In genomic region chr9:74867641-74868205, GRCm38 (mm10) we compare ENCODE assay signal across 10 mouse cellular contexts. TPM values are rescaled to one million over a fixed set of nuclear protein-coding genes. Genes with fewer than 3 reads are reported as not detected.
DNase-seq lines count a peak whose midpoint lies in the region; ATAC-seq and TF ChIP-seq lines count a peak whose summit lies in the region.
"Had no signal": no experiment of that assay in that cellular context is flagged by ENCODE, and none has a peak within 500 bp of the region (broad histone marks: within the 10 kb centered on the region; RNA-seq: fewer than 3 reads in every experiment).

No protein-coding gene starts in this region.

- peak; percentile 56 for TF ChIP-seq CTCF in bone marrow macrophage, adult 2 months (IDR thresholded peaks at IDR 0.05; ENCODE audit: low read depth, low read length)

- TF ChIP-seq POLR2A in bone marrow macrophage, adult 2 months (IDR thresholded peaks at IDR 0.05; ENCODE audit: borderline replicate concordance, low read depth, low read length) = no peak

- no peak for ATAC-seq in stomach, embryonic 16.5 days (ENCODE audit: insufficient read depth, low FRiP score)

- peaks cover 81% of the 10 kb centered on the region for H3K27me3 ChIP-seq in midbrain, embryonic 10.5 days (ENCODE audit: low read depth, poor library complexity, severe bottlenecking)
- H3K27me3 ChIP-seq in stomach, embryonic 16.5 days (ENCODE audit: control insufficient read depth, insufficient read depth, low read length) = peaks cover 65% of the 10 kb centered on the region

- H3K9ac ChIP-seq in stomach, embryonic 16.5 days (ENCODE audit: low read length) = no peak overlapping the region
- H3K9ac ChIP-seq: embryonic facial prominence, embryonic 15.5 days had no signal

- H3K4me1 ChIP-seq in bone marrow macrophage, adult 2 months (ENCODE audit: control insufficient read depth, insufficient read depth, low read length) = peaks cover 11% of the 10 kb centered on the region
- peaks cover 63% of the 10 kb centered on the region for H3K4me1 ChIP-seq in midbrain, embryonic 10.5 days
- 0 out of 2 replicates have a peak, but pooled peaks cover 7% of the 10 kb centered on the region for H3K4me1 ChIP-seq in stomach, embryonic 16.5 days (ENCODE audit: control insufficient read depth, insufficient read depth, low read length)

- WGBS in midbrain, embryonic 10.5 days = 7% methylated on average over 15 of the region's 15 CpGs
- WGBS in stomach, embryonic 16.5 days = 7% methylated on average over 15 of the region's 15 CpGs

- H3K9me3 ChIP-seq in midbrain, embryonic 10.5 days (replicated peaks) = no peaks in the 10 kb centered on the region
- no peaks in the 10 kb centered on the region for H3K9me3 ChIP-seq in stomach, embryonic 16.5 days (replicated peaks; ENCODE audit: control insufficient read depth, low read length)
- H3K9me3 ChIP-seq: embryonic facial prominence, embryonic 15.5 days had no signal

- H3K4me2 ChIP-seq in stomach, embryonic 16.5 days (ENCODE audit: low read depth, low read length) = peak overlapping the region; percentile 10; the same call in 1 of the 2 replicates
- H3K4me2 ChIP-seq: embryonic facial prominence, embryonic 15.5 days had no signal

- H3K4me3 ChIP-seq in bone marrow macrophage, adult 2 months (ENCODE audit: insufficient read depth, low read length) = no peak overlapping the region
- peak overlapping the region; percentile 69 for H3K4me3 ChIP-seq in midbrain, embryonic 10.5 days
- no peak overlapping the region for H3K4me3 ChIP-seq in stomach, embryonic 16.5 days (replicated peaks; ENCODE audit: low read length)
- H3K4me3 ChIP-seq: embryonic facial prominence, embryonic 15.5 days had no signal

- peak; percentile 25 for DNase-seq in ovary, postnatal 14 days (ENCODE audit: low spot score)
- no peak for DNase-seq in ovary, adult 18-20 months (ENCODE audit: low spot score)
- peak; percentile 60 to 64 for DNase-seq in frontal cortex, postnatal 36 days (ENCODE audit: low spot score in 2 of 2)
- DNase-seq in left cerebral cortex, adult 11 months (ENCODE audit: low spot score) = peak; percentile 35
- peak; percentile 75 for DNase-seq in midbrain, embryonic 10.5 days (ENCODE audit: low spot score)
- DNase-seq in thymus, postnatal 14 days = no peak

- H3K36me3 ChIP-seq in midbrain, embryonic 10.5 days = no peaks in the 10 kb centered on the region
- no peaks in the 10 kb centered on the region for H3K36me3 ChIP-seq in stomach, embryonic 16.5 days (ENCODE audit: control insufficient read depth, insufficient read depth, low read length)
- H3K36me3 ChIP-seq: embryonic facial prominence, embryonic 15.5 days had no signal

- H3K27ac ChIP-seq in bone marrow macrophage, adult 2 months (ENCODE audit: insufficient read depth, low read depth, low read length) = no peak overlapping the region
- H3K27ac ChIP-seq in midbrain, embryonic 10.5 days (replicated peaks) = peak overlapping the region; percentile 82
- H3K27ac ChIP-seq in stomach, embryonic 16.5 days (ENCODE audit: low read length) = no peak overlapping the region
- H3K27ac ChIP-seq: embryonic facial prominence, embryonic 15.5 days; macrophage had no signal

RNA-seq across cellular contexts. Expression of gene Onecut1, which starts 6.0 kb away (rescaled TPM):
- not detected in 2 replicates for polyA plus RNA-seq in bone marrow macrophage, adult 2 months (2012; ENCODE audit: insufficient read depth, insufficient read length, missing spikeins)
- 10.0 and 13.4 TPM in 2 replicates for polyA plus RNA-seq in midbrain, embryonic 10.5 days (2016; fragmentation: Nextera tagmentation; extraction: Ambion mirVana)
- 1.5 and 2.0 TPM in 2 replicates for polyA plus RNA-seq in stomach, embryonic 16.5 days (2015; fragmentation: Nextera tagmentation; extraction: Ambion mirVana)
- polyA plus RNA-seq: macrophage had no signal

Comparison
In these comparisons a context has a peak if more than half of its experiments do, and no peak if none do; other contexts are left out.
1. DNase-seq: peak in ovary, postnatal 14 days (single experiment), frontal cortex, postnatal 36 days (2 of 2), left cerebral cortex, adult 11 months (single experiment) and midbrain, embryonic 10.5 days (single experiment); none in ovary, adult 18-20 months (single experiment) and thymus, postnatal 14 days (single experiment).